Mouse (Mus musculus): ENCODE data around the gene Ptprf. TPM values are rescaled to one million over a fixed set of nuclear protein-coding genes. Genes with fewer than 3 reads are reported as not detected.
A peak's percentile ranks its signal among the peaks of the same experiment; 100 is the strongest.

The Ptprf gene
- total and polyA plus RNA-seq, 2 experiments: 40.1 to 89.8 TPM

DNA sequence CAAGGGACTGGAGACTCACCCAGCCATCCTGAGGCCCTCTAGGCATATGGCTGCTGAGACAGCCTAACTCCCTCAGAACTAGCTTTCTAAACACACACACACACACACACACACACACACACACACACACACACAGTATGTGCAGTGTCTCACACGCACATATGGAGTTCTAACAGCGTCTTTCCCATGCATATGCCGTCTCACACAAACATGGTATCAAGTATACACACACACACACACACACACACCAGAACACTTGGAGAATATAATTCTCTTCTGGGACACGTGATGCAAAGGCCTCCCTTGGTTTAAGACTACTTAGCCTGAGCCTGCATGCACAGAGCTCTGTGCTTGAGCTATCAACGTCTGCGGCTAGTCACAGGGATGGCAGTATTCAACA is 59.3 kb downstream of the Ptprf start:
- H3K27ac ChIP-seq (replicated peaks; ENCODE audit: insufficient read depth, low read depth, low read length): no peak overlapping the region
- H3K4me1 ChIP-seq (ENCODE audit: control insufficient read depth, insufficient read depth, low read length): peaks cover 42% of the 10 kb centered on the region
- peaks cover 2% of the 10 kb centered on the region; the same call in 1 of the 2 replicates for H3K36me3 ChIP-seq (ENCODE audit: control insufficient read depth, insufficient read depth, low read length)
- TF ChIP-seq CTCF (IDR thresholded peaks at IDR 0.05; ENCODE audit: low read depth, low read length) (no peak), POLR2A (IDR thresholded peaks at IDR 0.05; ENCODE audit: extremely low read depth, insufficient read depth, low read length) (no peak)
- no peak for DNase-seq (ENCODE audit: extremely low read depth, low read depth, low spot score)
- WGBS: 94% methylated on average over 6 of the region's 6 CpGs
- H3K4me3 ChIP-seq (ENCODE audit: insufficient read depth, low read depth, low read length): no peak overlapping the region
- H3K79me2 ChIP-seq (ENCODE audit: control insufficient read depth, insufficient read depth, low read length): no peaks in the 10 kb centered on the region; the same call in 1 of the 2 replicates
- no peaks in the 10 kb centered on the region for H3K27me3 ChIP-seq (ENCODE audit: control insufficient read depth, insufficient read depth, low read length)
- no peak overlapping the region for H3K9ac ChIP-seq (ENCODE audit: low read depth, low read length)

DNA sequence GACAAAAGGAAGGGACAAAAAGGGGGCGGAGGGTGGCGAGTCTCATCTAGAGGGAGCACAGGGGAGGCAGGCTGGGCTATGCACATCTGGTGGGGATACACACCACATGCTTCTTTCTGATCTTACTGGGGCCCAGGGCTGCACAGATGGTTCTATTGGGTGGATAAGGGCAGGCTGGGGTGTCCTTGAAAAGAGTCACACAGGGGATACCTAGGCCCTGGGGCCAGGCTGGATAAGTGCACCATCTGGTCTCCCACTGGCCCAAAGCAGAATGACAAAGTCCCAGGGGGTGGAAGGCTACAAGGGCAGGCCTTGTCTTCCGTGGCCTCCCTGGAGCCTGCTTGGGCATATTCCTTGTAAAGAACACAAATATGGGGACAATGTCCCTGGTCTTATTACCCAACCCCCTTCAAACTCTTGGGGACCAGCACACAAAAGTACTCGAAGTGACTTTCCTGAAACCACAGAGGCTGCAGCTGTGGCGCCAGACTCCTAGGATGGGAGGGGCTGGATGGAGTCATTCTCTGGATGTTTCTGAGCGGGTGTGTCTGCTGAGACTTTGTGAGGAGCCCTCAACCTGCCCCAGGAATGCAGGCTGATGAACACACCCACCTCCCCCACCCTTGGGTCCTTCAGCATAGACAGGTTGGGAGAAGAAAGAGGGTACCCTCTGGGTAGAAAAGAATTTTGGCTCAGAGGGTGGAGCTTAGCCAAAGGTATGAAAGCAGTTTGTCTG is 62.0 kb downstream of the Ptprf start:
- WGBS: 89% methylated on average over 6 of the region's 6 CpGs

DNA sequence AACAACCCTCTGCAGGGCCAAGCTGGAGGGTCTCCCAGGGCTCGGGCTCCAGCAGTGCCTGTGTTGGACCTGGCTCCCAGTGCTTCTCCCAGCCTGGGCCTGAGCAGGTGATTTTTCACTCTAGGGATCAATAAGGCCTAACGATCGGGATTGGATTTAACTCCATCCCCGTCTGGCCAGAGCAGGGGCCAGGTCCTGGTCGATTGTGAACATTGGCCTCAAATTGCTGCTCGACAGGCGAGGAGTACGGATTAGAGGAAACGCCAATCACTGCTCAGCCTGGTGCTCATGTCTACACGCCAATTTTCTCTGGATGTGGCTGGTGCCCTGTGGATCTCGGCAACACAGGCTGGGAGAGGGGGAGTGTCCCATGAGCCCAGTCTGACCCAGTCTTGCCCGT is 63.8 kb downstream of the Ptprf start:
- WGBS: 34% methylated on average over 12 of the region's 12 CpGs
- Histone ChIP-seq H3K9ac (ENCODE audit: low read depth, low read length) (peak overlapping the region; percentile 27), H3K36me3 (ENCODE audit: control insufficient read depth, insufficient read depth, low read length) (no peaks in the 10 kb centered on the region), H3K4me1 (ENCODE audit: control insufficient read depth, insufficient read depth, low read length) (peaks cover 26% of the 10 kb centered on the region), H3K4me3 (ENCODE audit: insufficient read depth, low read depth, low read length) (no peak overlapping the region), H3K27me3 (ENCODE audit: control insufficient read depth, insufficient read depth, low read length) (no peaks in the 10 kb centered on the region), H3K79me2 (ENCODE audit: control insufficient read depth, insufficient read depth, low read length) (no peaks in the 10 kb centered on the region; the same call in 1 of the 2 replicates), H3K27ac (replicated peaks; ENCODE audit: insufficient read depth, low read depth, low read length) (peak overlapping the region; percentile 66)
- peak; percentile 99 for DNase-seq (ENCODE audit: extremely low read depth, low read depth, low spot score)
- TF ChIP-seq CTCF (IDR thresholded peaks at IDR 0.05; ENCODE audit: low read depth, low read length) (no peak), POLR2A (IDR thresholded peaks at IDR 0.05; ENCODE audit: extremely low read depth, insufficient read depth, low read length) (no peak)

More for the DNA sequence above, 62.0 kb downstream of the Ptprf start:
- peaks cover 29% of the 10 kb centered on the region for H3K4me1 ChIP-seq (ENCODE audit: control insufficient read depth, insufficient read depth, low read length)
- H3K27me3 ChIP-seq (ENCODE audit: control insufficient read depth, insufficient read depth, low read length): no peaks in the 10 kb centered on the region
- no peaks in the 10 kb centered on the region for H3K36me3 ChIP-seq (ENCODE audit: control insufficient read depth, insufficient read depth, low read length)
- H3K4me3 ChIP-seq (ENCODE audit: insufficient read depth, low read depth, low read length): no peak overlapping the region
- H3K79me2 ChIP-seq (ENCODE audit: control insufficient read depth, insufficient read depth, low read length): no peaks in the 10 kb centered on the region; the same call in 1 of the 2 replicates
- no peak for TF ChIP-seq CTCF (IDR thresholded peaks at IDR 0.05; ENCODE audit: low read depth, low read length)
- TF ChIP-seq POLR2A (IDR thresholded peaks at IDR 0.05; ENCODE audit: extremely low read depth, insufficient read depth, low read length): no peak
- peak overlapping the region; percentile 42 for H3K27ac ChIP-seq (replicated peaks; ENCODE audit: insufficient read depth, low read depth, low read length)
- no peak overlapping the region for H3K9ac ChIP-seq (ENCODE audit: low read depth, low read length)
- DNase-seq (ENCODE audit: extremely low read depth, low read depth, low spot score): no peak

DNA sequence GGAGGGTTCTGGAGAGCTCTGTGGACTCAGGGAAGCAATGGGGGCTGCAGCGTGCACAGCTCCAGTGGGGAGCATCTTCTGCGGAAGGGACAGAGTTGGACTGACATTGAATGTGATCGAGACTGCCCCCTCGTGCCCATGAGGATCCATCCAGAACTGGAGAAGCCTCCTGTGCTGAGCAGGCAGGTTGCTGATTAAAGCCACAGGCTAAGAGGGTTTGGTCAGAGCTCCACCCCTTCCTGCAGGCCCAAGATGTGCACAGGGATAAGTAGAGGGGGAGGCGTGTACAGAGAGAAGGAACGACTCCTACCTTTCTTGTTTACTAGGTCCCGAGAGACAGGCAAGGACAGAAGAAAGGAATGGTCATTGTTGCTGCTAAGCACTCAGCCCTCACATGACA is 69.9 kb downstream of the Ptprf start:
- no peaks in the 10 kb centered on the region; the same call in 1 of the 2 replicates for H3K79me2 ChIP-seq (ENCODE audit: control insufficient read depth, insufficient read depth, low read length)
- H3K36me3 ChIP-seq (ENCODE audit: control insufficient read depth, insufficient read depth, low read length): peaks cover 2% of the 10 kb centered on the region; the same call in 1 of the 2 replicates
- H3K9ac ChIP-seq (ENCODE audit: low read depth, low read length): no peak overlapping the region
- no peak overlapping the region for H3K4me3 ChIP-seq (ENCODE audit: insufficient read depth, low read depth, low read length)
- H3K27ac ChIP-seq (replicated peaks; ENCODE audit: insufficient read depth, low read depth, low read length): no peak overlapping the region
- DNase-seq (ENCODE audit: extremely low read depth, low read depth, low spot score): no peak
- H3K4me1 ChIP-seq (ENCODE audit: control insufficient read depth, insufficient read depth, low read length): peaks cover 22% of the 10 kb centered on the region
- H3K27me3 ChIP-seq (ENCODE audit: control insufficient read depth, insufficient read depth, low read length): no peaks in the 10 kb centered on the region
- no peak for TF ChIP-seq POLR2A (IDR thresholded peaks at IDR 0.05; ENCODE audit: extremely low read depth, insufficient read depth, low read length)
- no peak for TF ChIP-seq CTCF (IDR thresholded peaks at IDR 0.05; ENCODE audit: low read depth, low read length)
- WGBS: 88% methylated on average over 7 of the region's 7 CpGs

DNA sequence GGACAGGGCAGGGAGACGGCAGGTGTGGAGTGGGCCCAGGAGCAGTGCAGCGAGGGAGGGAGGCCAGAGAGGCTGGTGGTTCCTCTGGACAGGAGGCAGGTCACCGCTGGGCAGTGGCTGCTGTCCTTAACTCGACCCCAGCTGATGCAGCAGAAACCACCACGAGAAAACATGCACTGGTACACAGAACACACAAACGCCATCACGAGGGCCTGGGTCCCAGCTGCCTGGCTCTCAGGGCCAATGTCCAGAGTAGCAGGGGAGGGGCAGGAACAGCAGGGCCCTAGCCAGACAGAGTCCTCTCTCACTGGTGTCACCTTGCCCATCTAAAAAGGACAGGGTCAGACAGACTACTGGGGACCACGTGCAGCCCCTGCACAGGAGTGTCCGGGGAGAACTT is 70.4 kb downstream of the Ptprf start:
- Histone ChIP-seq H3K36me3 (ENCODE audit: control insufficient read depth, insufficient read depth, low read length) (peaks cover 5% of the 10 kb centered on the region; the same call in 1 of the 2 replicates), H3K27ac (replicated peaks; ENCODE audit: insufficient read depth, low read depth, low read length) (no peak overlapping the region), H3K4me1 (ENCODE audit: control insufficient read depth, insufficient read depth, low read length) (peaks cover 22% of the 10 kb centered on the region), H3K9ac (ENCODE audit: low read depth, low read length) (no peak overlapping the region), H3K4me3 (ENCODE audit: insufficient read depth, low read depth, low read length) (no peak overlapping the region), H3K27me3 (ENCODE audit: control insufficient read depth, insufficient read depth, low read length) (no peaks in the 10 kb centered on the region), H3K79me2 (ENCODE audit: control insufficient read depth, insufficient read depth, low read length) (no peaks in the 10 kb centered on the region)
- no peak for DNase-seq (ENCODE audit: extremely low read depth, low read depth, low spot score)
- WGBS: 50% methylated on average over 9 of the region's 9 CpGs
- TF ChIP-seq POLR2A (IDR thresholded peaks at IDR 0.05; ENCODE audit: extremely low read depth, insufficient read depth, low read length) (no peak), CTCF (IDR thresholded peaks at IDR 0.05; ENCODE audit: low read depth, low read length) (no peak)

DNA sequence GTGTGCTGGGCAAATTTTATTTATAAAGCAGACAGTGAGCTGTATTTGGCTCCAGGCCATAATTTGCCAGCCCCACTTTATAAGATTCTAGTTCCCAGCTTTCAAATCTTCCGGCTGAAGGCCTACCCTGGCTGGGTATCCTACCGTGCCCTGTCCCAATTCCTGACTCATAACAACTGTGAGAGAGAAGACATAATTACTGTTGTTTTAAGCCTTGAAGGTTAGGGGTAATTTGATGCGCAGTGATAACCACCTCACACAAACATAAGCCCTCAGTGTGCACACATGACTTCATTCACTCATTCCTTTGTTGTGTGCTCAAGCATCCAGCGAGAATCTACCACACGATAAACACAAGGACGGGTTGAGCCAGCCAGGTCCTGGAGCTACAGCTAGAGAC is 71.7 kb downstream of the Ptprf start:
- H3K27me3 ChIP-seq (ENCODE audit: control insufficient read depth, insufficient read depth, low read length): no peaks in the 10 kb centered on the region
- no peak for TF ChIP-seq POLR2A (IDR thresholded peaks at IDR 0.05; ENCODE audit: extremely low read depth, insufficient read depth, low read length)
- TF ChIP-seq CTCF (IDR thresholded peaks at IDR 0.05; ENCODE audit: low read depth, low read length): no peak
- no peak overlapping the region for H3K9ac ChIP-seq (ENCODE audit: low read depth, low read length)
- peaks cover 8% of the 10 kb centered on the region; the same call in 1 of the 2 replicates for H3K36me3 ChIP-seq (ENCODE audit: control insufficient read depth, insufficient read depth, low read length)
- H3K4me1 ChIP-seq (ENCODE audit: control insufficient read depth, insufficient read depth, low read length): peaks cover 22% of the 10 kb centered on the region
- H3K79me2 ChIP-seq (ENCODE audit: control insufficient read depth, insufficient read depth, low read length): no peaks in the 10 kb centered on the region
- WGBS: 93% methylated on average over 6 of the region's 6 CpGs
- no peak overlapping the region for H3K27ac ChIP-seq (replicated peaks; ENCODE audit: insufficient read depth, low read depth, low read length)
- no peak for DNase-seq (ENCODE audit: extremely low read depth, low read depth, low spot score)
- no peak overlapping the region for H3K4me3 ChIP-seq (ENCODE audit: insufficient read depth, low read depth, low read length)
